ENCODE assay signal across 26 mouse cellular contexts in genomic region chr1:62278586-62278985, GRCm38 (mm10).
"Had no signal": no experiment of that assay in that cellular context is flagged by ENCODE, and none has a peak within 500 bp of the region (broad histone marks: within the 10 kb centered on the region; RNA-seq: fewer than 3 reads in every experiment).

No protein-coding gene starts in this region.

- H3K4me1 ChIP-seq: embryonic facial prominence, embryonic 10.5 days; embryonic facial prominence, embryonic 12.5 days; embryonic facial prominence, embryonic 13.5 days; embryonic facial prominence, embryonic 15.5 days; forebrain, embryonic 10.5 days; forebrain, embryonic 12.5 days; heart, embryonic 10.5 days had no signal

- DNase-seq: cerebellum, adult 8-10 months; cerebellum, adult 9-10 months; cerebellum, adult 9-11 months; cerebellum, postnatal 36 days; embryo, embryonic 11 days; forebrain, postnatal 0 days; gastrocnemius, adult 2 months; gastrocnemius, postnatal 10 days; gastrocnemius, postnatal 14 days; gastrocnemius, postnatal 25 days; gastrocnemius, postnatal 36 days; heart, adult 11 months; heart, adult 18-20 months; heart, adult 2 months had no signal

- H3K4me2 ChIP-seq: embryonic facial prominence, embryonic 12.5 days; embryonic facial prominence, embryonic 13.5 days; embryonic facial prominence, embryonic 15.5 days; forebrain, embryonic 12.5 days; forebrain, embryonic 13.5 days; forebrain, embryonic 15.5 days had no signal

- H3K4me3 ChIP-seq: embryonic facial prominence, embryonic 10.5 days; embryonic facial prominence, embryonic 12.5 days; embryonic facial prominence, embryonic 13.5 days; embryonic facial prominence, embryonic 15.5 days; erythroblast, embryonic 14.5 days; forebrain, embryonic 10.5 days; forebrain, embryonic 12.5 days; forebrain, embryonic 13.5 days; forebrain, embryonic 15.5 days; gastrocnemius, adult 2 months; heart, adult 2 months; heart, embryonic 10.5 days had no signal

- H3K27me3 ChIP-seq: embryonic facial prominence, embryonic 12.5 days; embryonic facial prominence, embryonic 13.5 days; embryonic facial prominence, embryonic 15.5 days; forebrain, embryonic 12.5 days; forebrain, embryonic 13.5 days; forebrain, embryonic 15.5 days had no signal

- H3K27ac ChIP-seq: embryonic facial prominence, embryonic 10.5 days; embryonic facial prominence, embryonic 12.5 days; embryonic facial prominence, embryonic 13.5 days; embryonic facial prominence, embryonic 15.5 days; forebrain, embryonic 10.5 days; forebrain, embryonic 12.5 days; forebrain, embryonic 13.5 days; forebrain, embryonic 15.5 days; gastrocnemius, adult 2 months; heart, adult 2 months; heart, embryonic 10.5 days had no signal

- H3K9me3 ChIP-seq: embryonic facial prominence, embryonic 10.5 days; embryonic facial prominence, embryonic 12.5 days; embryonic facial prominence, embryonic 13.5 days; embryonic facial prominence, embryonic 15.5 days; forebrain, embryonic 10.5 days; forebrain, embryonic 12.5 days; forebrain, embryonic 13.5 days; forebrain, embryonic 15.5 days; heart, embryonic 10.5 days had no signal

- ATAC-seq: forebrain, embryonic 13.5 days; forebrain, embryonic 14.5 days; forebrain, embryonic 15.5 days; forebrain, embryonic 16.5 days; forebrain, postnatal 0 days had no signal

- H3K36me3 ChIP-seq: embryonic facial prominence, embryonic 10.5 days; embryonic facial prominence, embryonic 12.5 days; embryonic facial prominence, embryonic 13.5 days; embryonic facial prominence, embryonic 15.5 days; forebrain, embryonic 10.5 days; forebrain, embryonic 12.5 days; forebrain, embryonic 15.5 days; heart, embryonic 10.5 days had no signal

- H3K9ac ChIP-seq: embryonic facial prominence, embryonic 12.5 days; embryonic facial prominence, embryonic 13.5 days; embryonic facial prominence, embryonic 15.5 days; forebrain, embryonic 12.5 days; forebrain, embryonic 13.5 days; forebrain, embryonic 15.5 days; forebrain, postnatal 0 days had no signal
